Mouse (Mus musculus): ENCODE data around the gene Pbp2.
A peak's percentile ranks its signal among the peaks of the same experiment; 100 is the strongest.

The Pbp2 gene

DNA sequence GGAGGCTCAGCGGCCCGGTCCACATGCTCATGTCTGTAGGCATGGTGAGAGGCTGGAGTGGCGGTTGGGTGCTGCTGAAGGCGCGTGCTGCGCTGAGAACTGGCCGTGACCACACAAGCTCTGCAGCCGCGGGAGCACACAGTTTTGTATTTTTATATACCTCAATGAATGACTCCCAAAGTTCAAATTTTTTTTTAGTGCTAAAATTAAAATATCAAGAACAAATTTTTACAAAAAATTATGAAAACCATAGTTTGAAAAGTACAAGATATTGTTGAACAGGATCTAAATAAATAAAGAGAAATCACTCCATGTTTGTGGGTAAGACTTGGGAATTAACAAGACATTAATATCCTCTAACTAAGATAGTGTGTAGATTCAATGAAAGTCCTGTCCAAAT lies at the start of gene Pbp2:
Gene Pbp2 (minus strand): TSS at position 101 of the 400 bp plus-strand sequence.
- DNase-seq (ENCODE audit: low spot score): no peak

DNA sequence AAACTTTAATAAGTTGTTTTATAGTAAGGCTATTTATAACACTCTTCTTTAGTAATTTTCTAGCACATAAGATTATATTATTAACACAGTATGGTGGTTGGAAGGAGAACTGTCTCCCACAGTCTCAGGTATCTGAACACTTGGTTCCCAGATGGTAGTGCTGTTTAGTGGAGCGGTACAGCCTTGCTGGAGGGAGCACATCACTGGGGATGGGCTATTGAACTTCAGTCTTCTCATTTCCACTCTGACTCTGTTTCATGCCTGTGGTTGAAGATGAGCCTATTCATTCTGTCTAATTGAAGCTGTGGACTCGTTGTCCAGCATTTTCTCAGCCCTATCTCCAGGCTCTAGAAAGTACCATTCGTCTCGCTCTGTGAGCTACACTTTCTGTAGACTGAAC lies 44.7 kb upstream of the Pbp2 start:
- DNase-seq (ENCODE audit: low spot score): no peak

GRCm38 (mm10) chr6:135352537-135352936 lies 42.3 kb upstream of the Pbp2 start:
- no peak for DNase-seq (ENCODE audit: low spot score)

DNA sequence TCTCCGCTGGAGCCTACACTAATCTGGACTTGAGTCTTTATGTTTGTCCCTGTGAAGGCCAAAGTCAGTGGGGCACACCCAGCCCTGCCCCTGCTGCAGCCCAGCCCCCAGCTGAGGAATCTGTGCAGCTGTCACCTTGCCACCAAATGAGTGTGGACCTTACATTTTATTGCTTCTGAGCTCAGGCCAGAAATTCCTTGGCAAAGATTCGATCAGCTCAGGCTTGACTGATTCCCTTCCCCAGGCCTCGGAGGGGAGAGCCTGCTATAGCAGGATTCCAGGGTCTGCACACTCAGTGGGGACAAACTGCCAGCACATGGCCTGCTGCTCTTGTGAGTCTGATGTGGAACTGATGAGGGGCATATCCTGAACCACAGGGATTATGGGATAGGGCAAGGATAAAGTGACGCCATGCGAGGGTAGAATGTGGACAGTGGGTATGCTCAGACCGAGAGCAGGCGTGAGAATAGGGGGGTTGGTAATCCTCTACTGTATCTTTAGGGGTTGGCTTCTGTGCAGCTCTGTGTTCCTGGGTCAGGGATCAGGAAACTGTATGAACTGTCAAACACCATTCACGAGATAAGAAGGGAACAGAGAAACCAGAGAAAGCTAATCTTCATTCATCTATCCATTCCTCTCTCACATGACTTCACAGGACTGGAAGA lies 41.6 kb upstream of the Pbp2 start:
- DNase-seq (ENCODE audit: low spot score): no peak

DNA sequence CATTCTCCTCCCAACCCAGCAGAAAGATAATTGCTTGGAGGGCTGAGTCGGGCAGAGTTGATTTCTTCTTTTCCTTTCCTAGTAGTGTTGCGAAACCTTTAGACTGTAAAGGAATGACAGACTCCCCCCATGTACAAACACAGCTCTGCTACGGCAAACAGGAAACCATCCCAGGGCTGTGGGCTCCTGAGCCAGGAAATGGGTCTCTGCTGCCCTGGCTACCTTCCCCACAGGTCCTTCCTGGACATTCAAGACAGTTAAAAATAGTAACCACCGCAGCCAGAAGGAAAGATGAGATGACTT lies 30.8 kb upstream of the Pbp2 start:
- no peak for DNase-seq (ENCODE audit: low spot score)

DNA sequence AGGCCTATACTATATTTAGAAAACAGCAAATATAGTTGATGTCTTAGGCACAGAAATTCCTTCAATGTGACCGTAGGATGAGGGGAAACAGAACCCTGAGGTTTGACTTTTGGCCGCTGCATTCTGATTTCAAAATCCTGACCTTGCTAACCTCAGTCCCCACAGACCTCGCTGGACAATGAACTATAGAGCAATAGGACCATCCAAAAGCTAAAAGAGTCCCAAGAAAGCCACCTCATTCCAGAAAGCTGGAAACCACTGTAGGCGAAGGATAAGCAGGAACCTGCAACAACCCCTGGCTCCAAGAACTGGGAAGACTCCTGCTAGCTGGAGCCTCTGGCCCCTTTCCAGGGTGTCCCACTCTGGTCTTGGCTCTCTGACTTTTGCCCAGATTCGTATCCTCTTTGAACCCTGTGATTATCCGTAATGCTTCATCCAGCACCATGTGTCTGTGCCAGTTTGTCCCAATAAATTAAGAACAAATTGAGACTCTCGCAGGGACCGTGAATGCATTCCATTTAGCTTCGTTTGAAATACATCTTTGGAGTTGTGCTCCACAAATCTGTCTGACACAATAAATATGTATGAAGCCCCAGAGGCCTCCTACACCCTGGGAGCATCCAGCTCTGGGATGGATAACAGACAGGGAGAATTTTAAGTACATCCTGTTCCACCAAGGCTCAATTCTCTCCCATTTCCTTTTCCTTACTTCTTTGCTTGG lies 30.3 kb upstream of the Pbp2 start:
- DNase-seq (ENCODE audit: low spot score): no peak

- no peak for DNase-seq (ENCODE audit: low spot score)
Observed at GRCm38 (mm10) chr6:135336376-135336775, 26.2 kb upstream of the Pbp2 start.

- no peak for DNase-seq (ENCODE audit: low spot score)
Observed at GRCm38 (mm10) chr6:135333994-135334651, 23.9 kb upstream of the Pbp2 start.

GRCm38 (mm10) chr6:135332737-135333281 lies 22.6 kb upstream of the Pbp2 start:
- DNase-seq (ENCODE audit: low spot score): no peak

DNA sequence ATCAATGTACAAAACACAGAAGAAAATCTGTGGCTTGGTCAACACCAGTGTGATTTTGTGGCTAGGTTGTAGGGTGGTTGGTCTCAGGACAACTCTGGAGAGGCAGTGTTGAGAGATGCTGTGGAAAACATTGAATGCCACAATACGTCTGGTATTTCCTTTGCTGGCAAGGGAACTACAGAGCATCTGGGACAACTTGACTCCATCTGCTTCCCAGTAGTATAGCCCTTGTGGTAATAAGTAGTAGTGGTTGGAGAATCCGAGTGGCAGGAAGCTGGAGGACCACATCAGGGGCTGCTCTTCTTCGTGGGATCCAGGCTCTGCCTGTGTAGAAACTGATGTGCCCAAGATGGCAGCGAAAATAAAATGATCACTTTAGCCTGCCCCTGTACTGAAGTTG lies 21.7 kb upstream of the Pbp2 start:
- DNase-seq (ENCODE audit: low spot score): no peak

GRCm38 (mm10) chr6:135326847-135327246 lies 16.6 kb upstream of the Pbp2 start:
- no peak for DNase-seq (ENCODE audit: low spot score)

DNA sequence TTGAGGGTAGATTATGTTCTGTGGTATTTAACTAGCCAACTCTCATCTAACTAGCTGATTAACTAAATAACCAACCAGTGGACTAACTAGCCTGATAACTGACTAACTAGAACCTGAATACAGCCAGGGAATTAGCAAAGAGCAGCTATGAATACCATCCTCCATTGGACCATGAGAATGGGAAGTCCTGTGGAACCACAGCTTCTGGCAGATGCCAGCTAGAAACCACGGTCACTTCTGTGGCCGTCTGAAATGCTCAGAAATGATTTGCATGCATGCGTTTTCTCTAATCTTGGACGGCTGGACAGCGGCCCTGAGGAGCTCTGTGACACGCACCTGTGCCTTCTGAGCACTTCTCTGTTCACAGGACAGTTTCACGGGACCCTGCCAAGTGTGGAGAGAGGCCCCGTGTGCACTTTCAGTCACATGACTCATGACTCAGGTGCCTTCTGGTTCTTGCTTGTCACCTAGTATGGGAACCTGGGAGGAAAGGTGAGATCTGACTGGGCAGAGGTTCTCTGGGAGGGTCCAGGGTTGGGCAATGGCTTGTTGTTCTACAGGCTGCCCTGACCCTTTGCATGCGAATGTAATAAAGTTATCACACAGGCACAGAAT lies 14.6 kb upstream of the Pbp2 start:
- DNase-seq (ENCODE audit: low spot score): no peak

GRCm38 (mm10) chr6:135324111-135324510 lies 13.9 kb upstream of the Pbp2 start:
- no peak for DNase-seq (ENCODE audit: low spot score)

DNA sequence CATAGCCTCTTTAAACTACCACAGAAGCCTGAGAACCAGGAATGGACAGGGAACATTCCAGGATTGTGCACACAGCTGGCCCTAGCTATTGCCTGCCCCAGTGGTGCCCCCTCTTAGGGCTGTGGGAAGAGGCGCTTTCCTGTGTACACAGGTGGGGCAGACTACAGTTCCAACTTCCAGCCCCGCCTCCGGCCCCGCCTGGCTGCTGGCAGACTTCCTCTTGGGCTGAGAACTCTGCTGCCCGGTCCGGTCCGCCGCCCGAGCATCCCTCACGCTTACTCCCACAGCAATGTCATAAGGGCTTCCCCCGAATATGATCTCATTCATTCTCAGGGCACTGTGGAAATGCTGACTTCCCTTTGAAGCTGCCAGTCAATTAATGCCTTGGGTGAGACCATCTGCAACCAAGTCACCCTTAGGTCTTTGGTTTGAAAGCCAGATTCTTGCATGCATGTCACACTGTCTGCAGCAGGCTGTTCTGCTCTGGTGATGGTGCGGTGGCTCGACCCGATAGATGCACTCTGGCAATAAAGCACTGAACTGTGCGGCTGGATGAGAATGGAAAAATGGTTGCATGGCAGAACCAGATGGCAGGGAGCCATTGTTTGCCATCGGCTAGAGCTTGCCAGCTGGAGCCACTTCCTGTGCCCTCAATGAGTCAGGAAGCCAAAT lies 13.2 kb upstream of the Pbp2 start:
- peak; percentile 33 for DNase-seq (ENCODE audit: low spot score)

GRCm38 (mm10) chr6:135322749-135323148 lies 12.5 kb upstream of the Pbp2 start:
- DNase-seq (ENCODE audit: low spot score): no peak

DNA sequence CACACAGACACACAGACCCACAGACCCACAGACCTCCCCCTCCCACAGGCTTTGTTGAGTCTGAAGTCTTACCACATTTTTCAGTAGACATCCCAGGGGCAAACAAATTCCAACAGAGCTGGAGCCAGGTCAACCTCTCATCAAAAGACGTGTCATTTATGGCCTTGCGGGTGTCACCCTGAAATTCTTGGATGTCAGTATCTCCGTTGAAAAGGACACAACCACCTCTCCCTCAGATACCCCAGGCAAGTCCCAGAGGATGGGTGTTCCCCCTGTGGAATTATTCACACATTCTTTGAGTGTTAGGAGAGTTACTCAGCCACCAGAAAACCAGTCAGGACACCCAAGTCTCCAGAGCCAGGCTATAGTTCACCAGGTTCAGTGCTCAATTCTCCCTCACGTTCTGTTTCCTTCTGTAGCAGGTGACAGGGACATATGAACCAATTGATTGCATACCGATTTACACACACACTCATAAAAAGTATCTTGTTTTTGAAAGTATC lies 9.3 kb upstream of the Pbp2 start:
- DNase-seq (ENCODE audit: low spot score): no peak

- DNase-seq (ENCODE audit: low spot score): no peak
Observed at GRCm38 (mm10) chr6:135316141-135316540, 5.9 kb upstream of the Pbp2 start.

DNA sequence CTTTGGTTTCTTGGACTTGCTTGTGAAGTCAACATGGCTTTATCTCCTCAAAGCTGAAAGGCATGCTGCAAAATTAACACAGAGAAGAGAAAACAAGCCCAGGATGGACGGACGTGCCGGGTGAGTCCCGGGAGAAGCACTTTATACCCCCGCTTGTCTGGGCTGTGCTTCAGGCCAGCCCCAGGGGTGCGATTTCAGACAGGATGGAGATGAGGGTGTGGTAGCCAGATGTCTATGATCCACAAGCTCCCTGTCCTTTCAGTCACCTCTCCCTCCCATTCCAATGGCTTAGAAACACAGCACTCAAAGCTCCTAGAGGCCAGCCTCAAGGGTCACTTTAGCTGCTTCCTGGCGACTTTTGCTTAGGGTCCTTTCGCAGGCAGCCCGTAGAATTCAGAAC lies 3.8 kb upstream of the Pbp2 start:
- no peak for DNase-seq (ENCODE audit: low spot score)

- DNase-seq (ENCODE audit: low spot score): no peak
Observed at GRCm38 (mm10) chr6:135312038-135312437, 1.8 kb upstream of the Pbp2 start.

GRCm38 (mm10) chr6:135304576-135305260 lies 5.5 kb downstream of the Pbp2 start:
- DNase-seq (ENCODE audit: low spot score): no peak

DNA sequence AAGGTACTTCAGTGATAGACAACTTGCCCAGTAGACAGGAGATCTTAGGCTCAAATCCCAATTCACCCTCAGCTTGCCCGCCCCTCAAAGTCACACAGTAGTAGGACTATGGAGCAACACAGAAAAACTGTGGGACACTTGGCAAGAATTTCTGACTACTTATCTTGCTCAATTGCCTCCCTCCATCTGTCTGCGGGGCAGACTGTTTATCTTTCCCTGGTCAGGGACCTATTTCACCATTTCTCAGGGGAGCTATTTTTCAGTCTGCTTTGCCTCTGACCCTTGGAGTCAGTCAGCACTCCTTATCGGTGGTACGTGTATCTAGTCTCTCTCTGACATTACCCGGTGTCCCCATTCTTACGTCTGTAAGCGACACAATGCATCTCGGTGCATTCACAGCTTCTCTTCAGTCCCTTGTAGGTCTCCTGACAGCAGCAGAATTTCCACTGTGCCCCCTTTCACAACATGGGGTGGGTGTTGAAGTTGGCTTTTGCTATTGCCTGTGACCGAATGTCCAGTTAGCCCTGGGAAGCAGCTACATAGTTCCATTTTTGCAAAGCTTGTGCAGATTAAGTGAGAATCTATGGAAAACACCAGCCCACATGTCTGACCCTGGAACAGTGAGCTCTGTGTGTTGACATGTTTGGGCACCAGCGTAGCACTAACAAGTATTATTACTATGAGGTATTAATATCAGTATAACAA lies 7.6 kb downstream of the Pbp2 start:
- DNase-seq (ENCODE audit: low spot score): no peak

Data from ovary, adult 18-20 months (tissue).